Mouse (Mus musculus): ENCODE data around the gene Gm20888. TPM values are rescaled to one million over a fixed set of nuclear protein-coding genes. Genes with fewer than 3 reads are reported as not detected.

The Gm20888 gene
- not detected for polyA plus RNA-seq (2014; fragmentation: Illumina TruSeq; extraction: RNeasy Lipid Tissue Mini Kit (QIAGEN cat#74804); ENCODE audit: low replicate concordance)

DNA sequence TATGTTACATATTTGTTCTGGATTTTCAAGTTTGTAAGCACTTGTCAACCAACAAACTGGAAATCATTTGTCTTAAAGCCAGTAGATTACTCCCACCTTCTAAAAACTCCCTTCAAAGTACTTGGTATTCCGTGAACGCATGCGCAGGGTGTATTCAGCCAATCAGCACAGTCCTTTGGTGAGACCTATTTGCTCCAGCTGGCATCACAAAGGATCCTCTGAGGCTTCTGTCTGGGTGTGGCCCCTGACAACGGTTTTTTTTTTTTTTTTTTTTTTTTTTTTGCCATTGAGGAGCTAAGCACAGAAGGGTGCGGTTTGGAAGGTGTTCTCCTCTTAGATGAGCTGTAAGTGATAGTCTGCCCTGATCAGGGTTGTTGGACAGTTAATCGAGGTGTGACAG lies at the start of gene Gm20888:
TSS of gene Gm20888 (plus strand) at position 301 of the 400 bp plus-strand sequence.

Other genes with a start within 250 kb of the Gm20888 start
- not detected for gene Gm21118, start 168.2 kb upstream of the Gm20888 start, polyA plus RNA-seq (2014; fragmentation: Illumina TruSeq; extraction: RNeasy Lipid Tissue Mini Kit (QIAGEN cat#74804); ENCODE audit: low replicate concordance)
- gene Gm29423, start 138.6 kb upstream of the Gm20888 start, polyA plus RNA-seq (2014; fragmentation: Illumina TruSeq; extraction: RNeasy Lipid Tissue Mini Kit (QIAGEN cat#74804); ENCODE audit: low replicate concordance): not detected
- not detected for gene Gm29644, start 138.5 kb upstream of the Gm20888 start, polyA plus RNA-seq (2014; fragmentation: Illumina TruSeq; extraction: RNeasy Lipid Tissue Mini Kit (QIAGEN cat#74804); ENCODE audit: low replicate concordance)

All from small intestine, adult 10 weeks (tissue).